Mouse (Mus musculus): ENCODE results near the gene Naa35.

DNA sequence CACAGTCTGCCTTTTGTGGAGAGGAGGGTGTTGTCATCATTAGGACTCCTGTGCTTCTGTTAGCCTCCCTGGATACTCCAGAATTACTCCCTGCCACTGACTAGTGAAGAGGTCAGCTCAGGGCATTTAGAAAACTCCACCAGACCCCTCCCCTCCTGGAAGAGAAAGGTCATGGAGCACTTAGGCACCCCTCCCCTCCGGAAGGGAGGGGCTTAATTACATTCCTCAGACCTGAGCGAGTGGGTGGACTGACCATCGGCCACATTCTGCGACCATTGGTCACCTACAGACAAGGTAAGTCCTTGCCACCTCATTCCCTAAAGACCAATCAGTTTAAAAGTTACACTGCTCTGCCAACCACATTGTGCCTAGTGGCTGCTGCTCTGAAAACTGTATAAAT, 94.2 kb downstream of the Naa35 start:
- TF ChIP-seq CTCF (IDR thresholded peaks at IDR 0.05; ENCODE audit: extremely low read depth, insufficient read depth, insufficient read length, insufficient replicate concordance) (no peak), POLR2A (IDR thresholded peaks at IDR 0.05; ENCODE audit: low read depth, low read length) (no peak)
